In genomic region chr13:53274771-53275170, GRCm38 (mm10) we compare ENCODE assay signal across 19 mouse cellular contexts. TPM values are rescaled to one million over a fixed set of nuclear protein-coding genes. Genes with fewer than 3 reads are reported as not detected.
DNase-seq lines count a peak whose midpoint lies in the region; ATAC-seq and TF ChIP-seq lines count a peak whose summit lies in the region.
"Had no signal": no experiment of that assay in that cellular context is flagged by ENCODE, and none has a peak within 500 bp of the region (broad histone marks: within the 10 kb centered on the region; RNA-seq: fewer than 3 reads in every experiment).

No protein-coding gene starts in this region.

- H3K27ac ChIP-seq in heart, embryonic 11.5 days (ENCODE audit: low read depth, low read length): no peak overlapping the region
- peak overlapping the region; percentile 53; the same call in 1 of the 2 replicates for H3K27ac ChIP-seq in stomach, embryonic 14.5 days (ENCODE audit: low read length)
- no peak overlapping the region; the same call in 1 of the 2 replicates for H3K27ac ChIP-seq in stomach, postnatal 0 days (replicated peaks)
- H3K27ac ChIP-seq in lung, embryonic 16.5 days (ENCODE audit: low read length): peak overlapping the region; percentile 76
- no peak overlapping the region for H3K27ac ChIP-seq in forebrain, postnatal 0 days (ENCODE audit: low read depth, low read length)
- H3K27ac ChIP-seq: gastrocnemius, adult 2 months; hindbrain, embryonic 15.5 days; kidney, postnatal 0 days; layer of hippocampus, adult 2 months had no signal

- DNase-seq in heart, adult 9 months (ENCODE audit: low spot score in 2 of 2): peak; percentile 46 to 55
- DNase-seq in stomach, postnatal 0 days (ENCODE audit: low spot score): no peak
- no peak for DNase-seq in forebrain, postnatal 0 days
- DNase-seq in layer of hippocampus, postnatal 36 days: no peak
- DNase-seq: adrenal gland, postnatal 10 days; B cell, adult 2 months; cerebellum, adult 11 months; cerebellum, postnatal 36 days; gastrocnemius, adult 2 months; right cerebral cortex, adult 18-20 months had no signal

- H3K4me2 ChIP-seq in heart, embryonic 11.5 days: no peak overlapping the region
- H3K4me2 ChIP-seq in stomach, embryonic 14.5 days (replicated peaks; ENCODE audit: low read depth, low read length): no peak overlapping the region
- no peak overlapping the region for H3K4me2 ChIP-seq in stomach, postnatal 0 days (replicated peaks; ENCODE audit: low read depth)
- H3K4me2 ChIP-seq in lung, embryonic 16.5 days (ENCODE audit: low read depth, low read length): no peak overlapping the region
- no peak overlapping the region for H3K4me2 ChIP-seq in forebrain, postnatal 0 days (ENCODE audit: low read depth)
- H3K4me2 ChIP-seq: hindbrain, embryonic 15.5 days had no signal

- H3K4me1 ChIP-seq in heart, embryonic 11.5 days (ENCODE audit: control insufficient read depth, insufficient read depth, low read length): peaks cover 68% of the 10 kb centered on the region
- H3K4me1 ChIP-seq in stomach, embryonic 14.5 days (ENCODE audit: control insufficient read depth, insufficient read depth, low read length): peaks cover 26% of the 10 kb centered on the region
- H3K4me1 ChIP-seq in stomach, postnatal 0 days (replicated peaks; ENCODE audit: control insufficient read depth, insufficient read depth): peaks cover 7% of the 10 kb centered on the region
- H3K4me1 ChIP-seq in lung, embryonic 16.5 days (replicated peaks; ENCODE audit: control insufficient read depth, insufficient read depth, low read length): peaks cover 46% of the 10 kb centered on the region
- no peaks in the 10 kb centered on the region; the same call in 1 of the 2 replicates for H3K4me1 ChIP-seq in forebrain, postnatal 0 days (ENCODE audit: insufficient read depth)
- H3K4me1 ChIP-seq: hindbrain, embryonic 15.5 days; megakaryocyte, embryonic 14.5 days had no signal

- H3K9ac ChIP-seq in heart, embryonic 11.5 days (ENCODE audit: low read depth, low read length): no peak overlapping the region
- no peak overlapping the region for H3K9ac ChIP-seq in stomach, embryonic 14.5 days (replicated peaks; ENCODE audit: low read depth, low read length)
- no peak overlapping the region for H3K9ac ChIP-seq in stomach, postnatal 0 days (ENCODE audit: low read length)
- H3K9ac ChIP-seq in lung, embryonic 16.5 days (ENCODE audit: low read length): no peak overlapping the region
- no peak overlapping the region for H3K9ac ChIP-seq in forebrain, postnatal 0 days
- H3K9ac ChIP-seq: hindbrain, embryonic 15.5 days had no signal

- H3K4me3 ChIP-seq in heart, embryonic 11.5 days (ENCODE audit: low read depth, low read length): no peak overlapping the region
- H3K4me3 ChIP-seq in stomach, embryonic 14.5 days (ENCODE audit: low read depth, low read length): no peak overlapping the region
- no peak overlapping the region for H3K4me3 ChIP-seq in stomach, postnatal 0 days (ENCODE audit: low read depth, low read length)
- no peak overlapping the region for H3K4me3 ChIP-seq in lung, embryonic 16.5 days (ENCODE audit: low read length)
- no peak overlapping the region for H3K4me3 ChIP-seq in forebrain, postnatal 0 days (ENCODE audit: low read depth, low read length)
- H3K4me3 ChIP-seq: gastrocnemius, adult 2 months; hindbrain, embryonic 15.5 days; layer of hippocampus, adult 2 months; megakaryocyte, embryonic 14.5 days had no signal

- ATAC-seq in heart, embryonic 11.5 days (replicated peaks; ENCODE audit: insufficient number of reproducible peaks, low FRiP score, low TSS enrichment): no peak
- no peak for ATAC-seq in stomach, embryonic 14.5 days (ENCODE audit: insufficient number of reproducible peaks, insufficient read depth, low FRiP score, low read depth)
- ATAC-seq in stomach, postnatal 0 days (ENCODE audit: low FRiP score, low TSS enrichment): no peak
- peak; percentile 67 for ATAC-seq in lung, embryonic 16.5 days (ENCODE audit: low read depth)
- no peak for ATAC-seq in forebrain, postnatal 0 days
- ATAC-seq: forebrain, embryonic 16.5 days; midbrain, embryonic 16.5 days had no signal

- TF ChIP-seq CTCF in stomach, postnatal 0 days (IDR thresholded peaks at IDR 0.05; ENCODE audit: low read depth): no peak
- TF ChIP-seq CTCF in forebrain, postnatal 0 days (IDR thresholded peaks at IDR 0.05; ENCODE audit: low read depth): no peak

- WGBS in heart, embryonic 11.5 days (ENCODE audit: insufficient replicate concordance): 68% methylated on average over 1 of the region's 1 CpGs
- 36% methylated on average over 1 of the region's 1 CpGs for WGBS in stomach, embryonic 14.5 days
- WGBS in stomach, postnatal 0 days: 48% methylated on average over 1 of the region's 1 CpGs
- WGBS in lung, embryonic 16.5 days: 47% methylated on average over 1 of the region's 1 CpGs
- WGBS in forebrain, postnatal 0 days: 59% methylated on average over 1 of the region's 1 CpGs

- no peak for TF ChIP-seq EP300 in stomach, postnatal 0 days (optimal IDR thresholded peaks at IDR 0.05)

- H3K36me3 ChIP-seq in heart, embryonic 11.5 days (ENCODE audit: control insufficient read depth, insufficient read depth, low read length): no peaks in the 10 kb centered on the region
- no peaks in the 10 kb centered on the region for H3K36me3 ChIP-seq in stomach, embryonic 14.5 days (ENCODE audit: control insufficient read depth, insufficient read depth, low read length)
- no peaks in the 10 kb centered on the region for H3K36me3 ChIP-seq in stomach, postnatal 0 days (ENCODE audit: control insufficient read depth, insufficient read depth, low read length)
- no peaks in the 10 kb centered on the region for H3K36me3 ChIP-seq in lung, embryonic 16.5 days (ENCODE audit: control insufficient read depth, insufficient read depth, low read length)
- H3K36me3 ChIP-seq in forebrain, postnatal 0 days (ENCODE audit: insufficient read depth): no peaks in the 10 kb centered on the region
- H3K36me3 ChIP-seq: hindbrain, embryonic 15.5 days had no signal

- H3K27me3 ChIP-seq in heart, embryonic 11.5 days (ENCODE audit: control insufficient read depth, insufficient read depth, low read length): no peaks in the 10 kb centered on the region
- H3K27me3 ChIP-seq in stomach, embryonic 14.5 days (ENCODE audit: control insufficient read depth, insufficient read depth, low read length): no peaks in the 10 kb centered on the region
- no peaks in the 10 kb centered on the region for H3K27me3 ChIP-seq in stomach, postnatal 0 days (ENCODE audit: control insufficient read depth, insufficient read depth, low read length)
- H3K27me3 ChIP-seq in lung, embryonic 16.5 days (ENCODE audit: control insufficient read depth, insufficient read depth, low read depth, low read length): no peaks in the 10 kb centered on the region
- H3K27me3 ChIP-seq in forebrain, postnatal 0 days (ENCODE audit: insufficient read depth, low read length): no peaks in the 10 kb centered on the region
- H3K27me3 ChIP-seq: hindbrain, embryonic 15.5 days had no signal

- H3K9me3 ChIP-seq in heart, embryonic 11.5 days (replicated peaks; ENCODE audit: control insufficient read depth, low read length): no peaks in the 10 kb centered on the region
- H3K9me3 ChIP-seq in stomach, embryonic 14.5 days (ENCODE audit: control insufficient read depth, low read depth, low read length): no peaks in the 10 kb centered on the region
- H3K9me3 ChIP-seq in stomach, postnatal 0 days (ENCODE audit: control insufficient read depth, low read length): no peaks in the 10 kb centered on the region
- H3K9me3 ChIP-seq in lung, embryonic 16.5 days (ENCODE audit: control insufficient read depth, low read length): no peaks in the 10 kb centered on the region
- no peaks in the 10 kb centered on the region for H3K9me3 ChIP-seq in forebrain, postnatal 0 days (ENCODE audit: low read length)
- H3K9me3 ChIP-seq: hindbrain, embryonic 15.5 days had no signal

RNA-seq across cellular contexts. Expression of gene Ror2, which starts 11.2 kb away (rescaled TPM):
- polyA plus RNA-seq in heart, embryonic 11.5 days (2014; fragmentation: Nextera tagmentation; extraction: Ambion mirVana): 10.2 and 12.6 TPM in 2 replicates
- 13.9 and 14.0 TPM in 2 replicates for polyA plus RNA-seq in stomach, embryonic 14.5 days (2014; fragmentation: Nextera tagmentation; extraction: Ambion mirVana)
- 5.7 and 6.9 TPM in 2 replicates for polyA plus RNA-seq in stomach, postnatal 0 days (2015; fragmentation: Nextera tagmentation; extraction: Ambion mirVana)
- polyA plus RNA-seq in lung, embryonic 16.5 days (2015; fragmentation: Nextera tagmentation; extraction: Ambion mirVana): 13.4 and 14.7 TPM in 2 replicates
- 2.5 and 5.3 TPM in 2 replicates for total RNA-seq in forebrain, postnatal 0 days (2014; rRNA removed)
- polyA plus RNA-seq in forebrain, postnatal 0 days (2015; fragmentation: Nextera tagmentation; extraction: Ambion mirVana): 1.8 and 2.4 TPM in 2 replicates
- under 1 TPM; 0.65 to 0.91 TPM for total RNA-seq in layer of hippocampus, postnatal 36 days (2021)

Comparison
In these comparisons a context has a peak if more than half of its experiments do, and no peak if none do; other contexts are left out.
1. H3K27ac ChIP-seq: peak in stomach, embryonic 14.5 days (single experiment) and lung, embryonic 16.5 days (single experiment); none in heart, embryonic 11.5 days (single experiment), stomach, postnatal 0 days (single experiment) and forebrain, postnatal 0 days (single experiment).
2. DNase-seq: peak in heart, adult 9 months (2 of 2); none in stomach, postnatal 0 days (single experiment), forebrain, postnatal 0 days (single experiment) and layer of hippocampus, postnatal 36 days (0 of 2).